Mouse (Mus musculus) intestine, embryonic 15.5 days (tissue): ENCODE results near the gene Dlx4. TPM values are rescaled to one million over a fixed set of nuclear protein-coding genes. Genes with fewer than 3 reads are reported as not detected.
A peak's percentile ranks its signal among the peaks of the same experiment; 100 is the strongest.

Experiments
- ATAC-seq: fragments of 200-750 bp; cut with Nextera tagmentation; 2 replicates; pipeline ENCODE4 v1.8.0; 2017; ENCODE audit warnings: moderate TSS enrichment, moderate library complexity
- H3K27ac ChIP-seq: fragments of 300-500 bp; sonication (generic); 2 replicates; pipeline ENCODE4 v1.5.1; 2015; ENCODE audit warnings: mild to moderate bottlenecking, inconsistent platforms
- H3K27me3 ChIP-seq: fragments of 300-500 bp; sonication (generic); replicated peaks from 2 replicates; pipeline ENCODE4 v1.6.1; 2015; ENCODE audit warnings: inconsistent platforms
- H3K36me3 ChIP-seq: fragments of 300-500 bp; sonication (generic); 2 replicates; pipeline ENCODE4 v1.6.1; 2015; ENCODE audit warnings: inconsistent platforms
- H3K4me1 ChIP-seq: fragments of 300-500 bp; sonication (generic); replicated peaks from 2 replicates; pipeline ENCODE4 v1.6.1; 2015; ENCODE audit warnings: inconsistent platforms
- H3K4me2 ChIP-seq: fragments of 300-500 bp; sonication (generic); replicated peaks from 2 replicates; pipeline ENCODE4 v1.6.1; 2015; ENCODE audit warnings: mild to moderate bottlenecking, inconsistent platforms
- H3K4me3 ChIP-seq: fragments of 300-500 bp; sonication (generic); replicated peaks from 2 replicates; pipeline ENCODE4 v1.5.1; 2015; ENCODE audit warnings: inconsistent platforms
- H3K9ac ChIP-seq: fragments of 300-500 bp; sonication (generic); 2 replicates; pipeline ENCODE4 v1.6.1; 2015; ENCODE audit warnings: inconsistent platforms
- H3K9me3 ChIP-seq: fragments of 300-500 bp; sonication (generic); 2 replicates; pipeline ENCODE4 v1.6.1; 2016; ENCODE audit warnings: inconsistent platforms
- WGBS: fragments of 180-500 bp; shearing (Covaris S2); methylation state at CpG from one replicate; pipeline ENCODE4 v1.1.7; 2015; 5-methylcytosine and 5-hydroxymethylcytosine counted together
- polyA plus RNA-seq: library from polyadenylated mRNA; unstranded; fragments of >200 nt; fragmentation: Nextera tagmentation; extraction: Ambion mirVana; gene quantifications from 2 replicates; pipeline ENCODE4 v1.2.1, GENCODE M21; 2015

The Dlx4 gene
- polyA plus RNA-seq, 1 experiment from 2014 or later, result 0.16 TPM

GRCm38 (mm10) chr11:95096608-95097373 lies 49.3 kb downstream of the Dlx4 start:
- Histone ChIP-seq H3K4me1 (peaks cover 35% of the 10 kb centered on the region), H3K36me3 (no peaks in the 10 kb centered on the region), H3K9me3 (no peaks in the 10 kb centered on the region), H3K27ac (peak overlapping the region; percentile 45), H3K9ac (no peak overlapping the region), H3K4me3 (no peak overlapping the region), H3K4me2 (no peak overlapping the region), H3K27me3 (no peaks in the 10 kb centered on the region)
- 34% methylated on average over 4 of the region's 4 CpGs for WGBS
- peak; percentile 84 for ATAC-seq

- Histone ChIP-seq H3K9me3 (no peaks in the 10 kb centered on the region), H3K4me3 (no peak overlapping the region), H3K36me3 (no peaks in the 10 kb centered on the region), H3K27ac (0 out of 2 replicates have a peak overlapping the region, but pooled peaks have one; percentile 13), H3K4me2 (no peak overlapping the region), H3K4me1 (peaks cover 26% of the 10 kb centered on the region), H3K27me3 (no peaks in the 10 kb centered on the region), H3K9ac (no peak overlapping the region)
- 73% methylated on average over 10 of the region's 10 CpGs for whole genome bisulfite sequencing
- no peak for ATAC-seq
These were observed 50.5 kb downstream of the Dlx4 start for GRCm38 (mm10) chr11:95095596-95095995.

- Histone ChIP-seq H3K4me3 (no peak overlapping the region), H3K9me3 (no peaks in the 10 kb centered on the region), H3K4me2 (no peak overlapping the region), H3K27me3 (no peaks in the 10 kb centered on the region), H3K4me1 (peaks cover 28% of the 10 kb centered on the region), H3K36me3 (no peaks in the 10 kb centered on the region), H3K9ac (no peak overlapping the region), H3K27ac (no peak overlapping the region)
- 66% methylated on average over 5 of the region's 5 CpGs for WGBS
- ATAC-seq, result no peak
These were observed 53.0 kb downstream of the Dlx4 start for GRCm38 (mm10) chr11:95093077-95093476.

Other genes with a start within 250 kb of the Dlx4 start
- gene Col1a1, start 210.0 kb downstream of the Dlx4 start, polyA plus RNA-seq, result 984 and 1,087 TPM in 2 replicates
- not detected in 2 replicates for gene Hils1, start 178.7 kb downstream of the Dlx4 start, polyA plus RNA-seq
- gene Sgca, start 169.9 kb downstream of the Dlx4 start, polyA plus RNA-seq, result 0.19 TPM in 1 of 2 replicates, not detected in the other
- 6.8 and 8.1 TPM in 2 replicates for gene Ppp1r9b, start 155.2 kb downstream of the Dlx4 start, polyA plus RNA-seq
- 15.0 and 15.3 TPM in 2 replicates for gene Samd14, start 136.4 kb downstream of the Dlx4 start, polyA plus RNA-seq
- gene Pdk2, start 104.9 kb downstream of the Dlx4 start, polyA plus RNA-seq, result 30.8 and 31.2 TPM in 2 replicates
- 32.8 and 35.6 TPM in 2 replicates for gene Itga3, start 69.5 kb downstream of the Dlx4 start, polyA plus RNA-seq
- 0.60 and 0.88 TPM in 2 replicates for gene Dlx3, start 26.1 kb downstream of the Dlx4 start, polyA plus RNA-seq
- gene Tac4, start 115.3 kb upstream of the Dlx4 start, polyA plus RNA-seq, result not detected in 2 replicates
- gene Kat7, start 164.0 kb upstream of the Dlx4 start, polyA plus RNA-seq, result 67.3 and 68.7 TPM in 2 replicates
- gene Fam117a, start 190.8 kb upstream of the Dlx4 start, polyA plus RNA-seq, result 9.6 and 10.7 TPM in 2 replicates
- 103 and 108 TPM in 2 replicates for gene Slc35b1, start 238.4 kb upstream of the Dlx4 start, polyA plus RNA-seq